Mouse (Mus musculus): Measurements from ENCODE around the gene Zmiz1.

DNA sequence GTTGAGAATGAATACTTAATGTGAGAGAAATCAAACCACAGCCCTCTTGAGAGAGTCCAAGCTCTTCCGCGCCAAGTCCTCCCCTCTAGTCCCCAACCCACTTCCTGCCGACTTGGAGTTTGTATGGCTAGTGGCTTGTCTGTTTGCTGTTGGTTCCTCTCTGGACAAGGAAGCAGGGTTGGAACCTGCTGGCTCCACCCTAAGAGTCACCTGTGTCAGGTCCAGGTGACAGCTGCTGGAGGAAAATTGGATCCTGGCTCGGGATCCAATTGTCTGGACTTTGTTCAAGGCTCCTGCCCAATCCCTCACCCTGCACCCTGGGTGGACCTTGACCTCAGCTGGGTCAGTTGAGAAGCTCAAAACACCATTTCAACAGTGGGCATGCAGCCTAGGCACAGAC lies 7.4 kb downstream of the Zmiz1 start:
- no peak for TF ChIP-seq CTCF (IDR thresholded peaks at IDR 0.05; ENCODE audit: borderline replicate concordance, insufficient read depth, low read depth, low read length)
- no peak for TF ChIP-seq POLR2A (IDR thresholded peaks at IDR 0.05; ENCODE audit: borderline replicate concordance, insufficient read depth, low read length)

All from cerebellum, adult 2 months (tissue).